ENCODE assay signal across 8 mouse cellular contexts in genomic region chr16:31507794-31508526, GRCm38 (mm10).
DNase-seq lines count a peak whose midpoint lies in the region; ATAC-seq lines count a peak whose summit lies in the region.

No protein-coding gene starts in this region.

- H3K4me3 ChIP-seq in hindbrain, embryonic 10.5 days, result peak overlapping the region; percentile 41; the same call in 1 of the 2 replicates
- H3K4me3 ChIP-seq in hindbrain, embryonic 14.5 days (replicated peaks; ENCODE audit: low read length), result no peak overlapping the region

- H3K36me3 ChIP-seq in hindbrain, embryonic 10.5 days, result no peaks in the 10 kb centered on the region
- no peaks in the 10 kb centered on the region for H3K36me3 ChIP-seq in hindbrain, embryonic 14.5 days (replicated peaks; ENCODE audit: control insufficient read depth, insufficient read depth)

- peak overlapping the region; percentile 85; the same call in 1 of the 2 replicates for H3K27ac ChIP-seq in hindbrain, embryonic 10.5 days
- no peak overlapping the region for H3K27ac ChIP-seq in hindbrain, embryonic 14.5 days

- H3K4me2 ChIP-seq in hindbrain, embryonic 14.5 days (replicated peaks), result no peak overlapping the region

- H3K4me1 ChIP-seq in hindbrain, embryonic 10.5 days (replicated peaks), result peaks cover 38% of the 10 kb centered on the region
- peaks cover 14% of the 10 kb centered on the region for H3K4me1 ChIP-seq in hindbrain, embryonic 14.5 days (replicated peaks; ENCODE audit: control insufficient read depth, insufficient read depth, low read length)

- 0 out of 2 replicates have a peak, but pooled peaks cover 3% of the 10 kb centered on the region for H3K9me3 ChIP-seq in hindbrain, embryonic 10.5 days
- no peaks in the 10 kb centered on the region for H3K9me3 ChIP-seq in hindbrain, embryonic 14.5 days (ENCODE audit: control insufficient read depth, low read length)

- WGBS in hindbrain, embryonic 10.5 days, result 24% methylated on average over 14 of the region's 14 CpGs
- WGBS in hindbrain, embryonic 14.5 days, result 34% methylated on average over 14 of the region's 14 CpGs

- peaks cover 19% of the 10 kb centered on the region; the same call in 1 of the 2 replicates for H3K27me3 ChIP-seq in hindbrain, embryonic 10.5 days (ENCODE audit: insufficient read depth, poor library complexity, severe bottlenecking)
- no peaks in the 10 kb centered on the region for H3K27me3 ChIP-seq in hindbrain, embryonic 14.5 days (ENCODE audit: control insufficient read depth, insufficient read depth, low read length)

- no peak for ATAC-seq in hindbrain, embryonic 14.5 days (ENCODE audit: low FRiP score)

- H3K9ac ChIP-seq in hindbrain, embryonic 14.5 days, result no peak overlapping the region

- peak; percentile 47 for DNase-seq in hindbrain, embryonic 10.5 days (ENCODE audit: low spot score)
- DNase-seq in hindbrain, embryonic 14.5 days (ENCODE audit: low spot score), result no peak
- DNase-seq in WW6 (ENCODE audit: low read depth, low spot score), result peak; percentile 76
- DNase-seq in forelimb bud, embryonic 11.5 days (ENCODE audit: low read depth, low spot score), result peak; percentile 61
- peak; percentile 52 to 72 for DNase-seq in lung, adult 18-20 months
- peak; percentile 60 to 70 for DNase-seq in spleen, postnatal 36 days (ENCODE audit: low spot score in 2 of 2)
- no peak for DNase-seq in ovary, postnatal 14 days (ENCODE audit: low spot score)
- no peak for DNase-seq in layer of hippocampus, adult 11-12 months (ENCODE audit: low spot score)

Comparison
In these comparisons a context has a peak if more than half of its experiments do, and no peak if none do; other contexts are left out.
1. DNase-seq: peak in hindbrain, embryonic 10.5 days (single experiment), WW6 (single experiment), forelimb bud, embryonic 11.5 days (single experiment), lung, adult 18-20 months (2 of 2) and spleen, postnatal 36 days (2 of 2); none in hindbrain, embryonic 14.5 days (single experiment), ovary, postnatal 14 days (single experiment) and layer of hippocampus, adult 11-12 months (single experiment).